Mouse (Mus musculus) lung, postnatal 0 days (tissue): ENCODE data around the gene Gadl1.

ENCODE experiments used
- CTCF ChIP-seq: IDR thresholded peaks from 2 replicates; pipeline ENCODE4 v1.5.1; 2016; ENCODE audit warnings: antibody characterized with exemption, mild to moderate bottlenecking
- EP300 ChIP-seq: IDR thresholded peaks from 2 replicates; pipeline ENCODE4 v1.6.1; 2016; ENCODE audit warnings: antibody characterized with exemption, mild to moderate bottlenecking, control low read depth

DNA sequence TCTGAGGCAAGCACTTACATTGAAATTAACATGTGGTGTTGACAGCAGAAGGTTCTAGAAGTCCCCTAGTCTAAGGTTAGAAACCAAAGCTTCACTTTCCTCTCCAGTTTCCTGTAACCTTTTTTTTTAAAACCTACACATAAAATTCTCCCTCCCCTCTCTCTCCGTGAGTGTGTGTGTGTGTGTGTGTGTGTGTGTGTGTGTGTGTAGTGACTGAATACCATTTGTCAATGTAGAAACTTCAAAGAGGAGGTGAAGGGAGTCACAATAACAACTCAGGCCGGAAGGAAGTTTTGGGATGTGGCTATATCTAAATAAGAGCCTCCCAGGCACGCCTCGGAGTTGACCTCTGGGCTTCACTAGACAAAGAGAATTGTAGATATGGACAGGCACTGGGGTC is 205.1 kb downstream of the Gadl1 start:
- TF ChIP-seq CTCF, result no peak
- TF ChIP-seq EP300, result peak; percentile 81
